Mouse (Mus musculus) kidney, adult 2 months (tissue): Measurements from ENCODE around the gene Lyrm7.
"Not testable (repeated sequence)": the region's sequence is repeated elsewhere in the genome, so short reads cannot be mapped to it uniquely, and the experiment has no call there.

Source experiments
- CTCF ChIP-seq: fragments of 200-500 bp; conservative IDR thresholded peaks from 2 replicates; pipeline ENCODE4 v1.5.1; 2011; ENCODE audit warnings: low read depth, mild to moderate bottlenecking, control low read depth, low read length, moderate library complexity, mixed read lengths; ENCODE audit not compliant: insufficient read depth, insufficient read length
- POLR2A ChIP-seq: fragments of 200-500 bp; IDR thresholded peaks from one replicate; pipeline ENCODE4 v1.6.1; 2011; ENCODE audit warnings: low read depth, low read length, control low read depth

GRCm38 (mm10) chr11:54896646-54897045 lies 35.9 kb upstream of the Lyrm7 start:
- not testable (repeated sequence) for TF ChIP-seq POLR2A, CTCF
